Mouse (Mus musculus): ENCODE data around the gene Kndc1.

GRCm38 (mm10) chr7:139910204-139910835 is 15.8 kb downstream of the Kndc1 start:
- no peak for TF ChIP-seq CTCF (IDR thresholded peaks at IDR 0.05; ENCODE audit: borderline replicate concordance, insufficient read depth, low read depth, low read length)
- TF ChIP-seq POLR2A (IDR thresholded peaks at IDR 0.05; ENCODE audit: borderline replicate concordance, insufficient read depth, low read length) = no peak
